ENCODE assay signal across 8 mouse cellular contexts in genomic region chr13:107676310-107677090, GRCm38 (mm10).
DNase-seq lines count a peak whose midpoint lies in the region; ATAC-seq lines count a peak whose summit lies in the region.

No protein-coding gene starts in this region.

- WGBS in forebrain, embryonic 15.5 days = 21% methylated on average over 9 of the region's 9 CpGs
- 12% methylated on average over 9 of the region's 9 CpGs for WGBS in hindbrain, embryonic 10.5 days
- WGBS in limb, embryonic 13.5 days = 14% methylated on average over 9 of the region's 9 CpGs
- WGBS in midbrain, embryonic 13.5 days = 16% methylated on average over 9 of the region's 9 CpGs

- no peaks in the 10 kb centered on the region for H3K9me3 ChIP-seq in forebrain, embryonic 15.5 days
- no peaks in the 10 kb centered on the region for H3K9me3 ChIP-seq in hindbrain, embryonic 10.5 days
- no peaks in the 10 kb centered on the region for H3K9me3 ChIP-seq in limb, embryonic 13.5 days
- H3K9me3 ChIP-seq in midbrain, embryonic 13.5 days = no peaks in the 10 kb centered on the region

- peak; percentile 9 for DNase-seq in gastrocnemius, adult 18-20 months (ENCODE audit: low spot score)
- DNase-seq in gastrocnemius, adult 8-10 months (ENCODE audit: low spot score in 2 of 2) = no peak
- peak; percentile 41 for DNase-seq in hindbrain, embryonic 10.5 days (ENCODE audit: low spot score)
- no peak for DNase-seq in cerebellum, postnatal 25 days

- H3K4me3 ChIP-seq in forebrain, embryonic 15.5 days = no peak overlapping the region
- H3K4me3 ChIP-seq in hindbrain, embryonic 10.5 days = no peak overlapping the region
- no peak overlapping the region for H3K4me3 ChIP-seq in limb, embryonic 13.5 days
- H3K4me3 ChIP-seq in midbrain, embryonic 13.5 days (replicated peaks) = no peak overlapping the region

- peaks cover 12% of the 10 kb centered on the region for H3K4me1 ChIP-seq in forebrain, embryonic 15.5 days
- H3K4me1 ChIP-seq in hindbrain, embryonic 10.5 days (replicated peaks) = peaks cover 35% of the 10 kb centered on the region
- H3K4me1 ChIP-seq in limb, embryonic 13.5 days = peaks cover 16% of the 10 kb centered on the region
- H3K4me1 ChIP-seq in midbrain, embryonic 13.5 days (replicated peaks) = peaks cover 9% of the 10 kb centered on the region

- peak overlapping the region; percentile 42 for H3K27ac ChIP-seq in forebrain, embryonic 15.5 days (replicated peaks)
- H3K27ac ChIP-seq in hindbrain, embryonic 10.5 days = peak overlapping the region; percentile 80
- H3K27ac ChIP-seq in limb, embryonic 13.5 days = peak overlapping the region; percentile 63; the same call in 1 of the 2 replicates
- no peak overlapping the region for H3K27ac ChIP-seq in midbrain, embryonic 13.5 days

- no peaks in the 10 kb centered on the region for H3K27me3 ChIP-seq in forebrain, embryonic 15.5 days
- H3K27me3 ChIP-seq in hindbrain, embryonic 10.5 days (ENCODE audit: insufficient read depth, poor library complexity, severe bottlenecking) = peaks cover 9% of the 10 kb centered on the region
- H3K27me3 ChIP-seq in limb, embryonic 13.5 days = peaks cover 26% of the 10 kb centered on the region
- 0 out of 2 replicates have a peak, but pooled peaks cover 5% of the 10 kb centered on the region for H3K27me3 ChIP-seq in midbrain, embryonic 13.5 days

- no peak overlapping the region for H3K4me2 ChIP-seq in forebrain, embryonic 15.5 days (replicated peaks)
- peak overlapping the region; percentile 21 for H3K4me2 ChIP-seq in limb, embryonic 13.5 days (replicated peaks)
- no peak overlapping the region for H3K4me2 ChIP-seq in midbrain, embryonic 13.5 days (replicated peaks)

- H3K9ac ChIP-seq in forebrain, embryonic 15.5 days (replicated peaks) = no peak overlapping the region
- H3K9ac ChIP-seq in limb, embryonic 13.5 days = peak overlapping the region; percentile 13
- no peak overlapping the region for H3K9ac ChIP-seq in midbrain, embryonic 13.5 days (replicated peaks)

- H3K36me3 ChIP-seq in forebrain, embryonic 15.5 days = no peaks in the 10 kb centered on the region
- H3K36me3 ChIP-seq in hindbrain, embryonic 10.5 days = no peaks in the 10 kb centered on the region
- H3K36me3 ChIP-seq in limb, embryonic 13.5 days = no peaks in the 10 kb centered on the region
- no peaks in the 10 kb centered on the region for H3K36me3 ChIP-seq in midbrain, embryonic 13.5 days

- ATAC-seq in forebrain, embryonic 15.5 days (replicated peaks) = peak; percentile 62
- peak; percentile 49 for ATAC-seq in limb, embryonic 13.5 days (ENCODE audit: low FRiP score, low read depth)
- peak; percentile 68 for ATAC-seq in midbrain, embryonic 13.5 days
- no peak for ATAC-seq in CD4-positive, CD25-positive, alpha-beta regulatory T cell, adult 4 months

Comparison
In these comparisons a context has a peak if more than half of its experiments do, and no peak if none do; other contexts are left out.
1. DNase-seq: peak in gastrocnemius, adult 18-20 months (single experiment) and hindbrain, embryonic 10.5 days (single experiment); none in gastrocnemius, adult 8-10 months (0 of 2) and cerebellum, postnatal 25 days (0 of 2).